Mouse (Mus musculus): ENCODE results near the gene Omt2b.
"Not testable (repeated sequence)": the region's sequence is repeated elsewhere in the genome, so short reads cannot be mapped to it uniquely, and the experiment has no call there.

Gene Omt2b

GRCm38 (mm10) chr9:78327289-78327688, at the start of gene Omt2b:
Gene Omt2b, plus strand, starts transcription at chr9:78327589.
- DNase-seq (ENCODE audit: low spot score) = not testable (repeated sequence)

- peak; percentile 68 for DNase-seq (ENCODE audit: low spot score)
These were observed 45.2 kb upstream of the Omt2b start for GRCm38 (mm10) chr9:78282002-78282711.

- not testable (repeated sequence) for DNase-seq (ENCODE audit: low spot score)
These were observed 38.3 kb upstream of the Omt2b start for GRCm38 (mm10) chr9:78289063-78289462.

DNA sequence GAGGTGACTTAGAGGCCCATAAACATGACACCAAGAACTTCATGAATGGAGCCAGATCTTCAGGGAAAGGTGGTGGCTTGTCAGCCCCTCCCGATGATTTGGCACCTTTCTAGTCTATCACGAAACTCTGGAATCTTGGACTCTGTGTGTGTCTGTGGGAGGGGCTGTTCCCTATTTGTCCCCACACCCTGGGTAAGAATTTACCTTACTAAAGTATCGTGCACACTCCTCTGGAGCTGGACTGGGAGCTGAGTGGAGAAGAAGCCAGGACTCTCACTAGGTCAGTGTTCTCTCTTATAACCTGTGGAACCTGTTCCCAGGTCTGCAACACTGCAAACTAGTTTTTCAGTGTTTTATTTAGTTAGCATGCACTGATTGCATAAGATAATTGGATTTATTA, 37.7 kb upstream of the Omt2b start, which contains the start of gene Gm10639:
Gene Gm10639, plus strand, starts transcription at position 201 of the 400 bp plus-strand sequence.
- not testable (repeated sequence) for DNase-seq (ENCODE audit: low spot score)

- DNase-seq (ENCODE audit: low spot score) = not testable (repeated sequence)
These were observed 34.9 kb upstream of the Omt2b start for GRCm38 (mm10) chr9:78292462-78292861.

DNA sequence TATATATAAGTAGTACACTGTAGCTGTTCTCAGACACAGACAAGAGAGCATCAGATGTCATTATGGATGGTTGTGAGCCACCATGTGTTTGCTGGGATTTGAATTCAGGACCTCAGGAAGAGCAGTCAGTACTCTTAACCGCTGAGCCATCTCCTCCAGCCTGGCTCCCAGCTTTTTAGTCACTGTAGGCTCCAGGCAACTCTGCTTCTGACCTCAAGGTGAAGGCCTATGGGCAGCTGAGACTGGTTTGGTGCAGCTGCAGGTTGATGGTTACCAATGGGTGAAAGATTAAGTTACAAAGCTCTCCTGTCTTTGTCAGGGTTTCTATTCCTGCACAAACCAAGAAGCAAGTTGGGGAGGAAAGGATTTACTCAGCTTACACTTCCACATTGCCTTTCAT, 33.7 kb upstream of the Omt2b start:
- not testable (repeated sequence) for DNase-seq (ENCODE audit: low spot score)

GRCm38 (mm10) chr9:78294781-78295180, 32.6 kb upstream of the Omt2b start:
- DNase-seq (ENCODE audit: low spot score) = not testable (repeated sequence)

DNA sequence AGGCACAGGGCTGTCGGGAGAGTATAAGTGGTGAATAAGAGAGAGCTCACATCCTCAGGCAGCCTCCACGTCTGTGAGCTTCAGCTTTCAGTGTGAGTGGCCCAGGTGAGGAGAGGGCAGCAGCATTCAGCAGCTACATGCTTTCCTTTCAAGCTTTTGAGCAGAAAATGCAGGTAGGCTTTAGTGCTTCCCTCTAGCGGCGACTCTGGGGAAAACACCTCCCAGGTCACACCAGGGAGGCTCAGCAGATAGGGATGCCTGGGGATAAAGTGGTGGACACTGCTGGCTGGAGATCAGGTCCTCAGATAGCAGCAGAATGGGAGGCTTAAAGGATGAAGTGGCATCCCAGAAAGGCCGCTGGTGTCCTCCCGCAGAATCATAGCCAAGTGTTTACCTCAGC, 31.3 kb upstream of the Omt2b start:
- peak; percentile 53 for DNase-seq (ENCODE audit: low spot score)

DNA sequence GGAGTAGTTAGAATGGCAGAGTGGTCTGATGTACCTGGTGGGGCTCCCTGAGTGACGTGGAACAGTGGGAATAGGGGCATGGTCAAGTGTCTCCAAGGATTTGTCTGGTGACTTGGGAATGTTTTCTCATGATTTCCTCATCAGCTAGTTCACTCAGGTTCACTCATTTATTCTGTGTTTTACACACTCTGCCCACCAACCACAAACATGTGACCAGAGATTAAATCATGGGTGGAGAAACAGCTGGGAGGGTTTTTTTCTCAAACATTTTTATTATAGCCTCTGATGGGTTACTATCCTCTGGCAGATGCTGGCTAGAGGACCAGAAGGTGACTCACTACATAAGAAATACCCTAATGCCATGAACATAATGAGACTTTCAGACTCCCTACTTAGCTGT, 29.2 kb upstream of the Omt2b start:
- DNase-seq (ENCODE audit: low spot score) = no peak

GRCm38 (mm10) chr9:78299143-78299542, 28.2 kb upstream of the Omt2b start:
- DNase-seq (ENCODE audit: low spot score) = not testable (repeated sequence)

- DNase-seq (ENCODE audit: low spot score) = not testable (repeated sequence)
These were observed 19.3 kb upstream of the Omt2b start for GRCm38 (mm10) chr9:78308122-78308521.

DNA sequence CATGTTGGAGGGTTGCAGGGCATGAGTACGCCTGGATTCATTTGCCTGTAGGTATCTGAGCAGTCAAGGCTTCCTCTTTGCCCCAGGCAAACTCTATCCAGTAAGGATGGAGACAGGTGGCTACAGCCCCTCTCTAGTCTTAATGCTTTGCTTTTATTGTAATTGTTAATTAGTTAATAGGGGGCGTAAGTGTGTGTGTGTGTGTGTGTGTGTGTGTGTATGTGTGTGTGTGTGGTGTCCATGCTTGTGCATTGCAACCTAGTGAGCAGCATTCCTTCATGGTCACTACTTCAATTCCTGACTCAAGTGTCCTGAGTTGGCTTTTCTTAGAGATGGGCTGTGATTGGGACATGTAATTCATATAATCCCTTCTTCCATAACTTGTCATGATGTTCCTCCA, 12.7 kb upstream of the Omt2b start, which contains the start of gene Omt2a:
Gene Omt2a, minus strand, starts transcription at position 101 of the 400 bp plus-strand sequence.
- DNase-seq (ENCODE audit: low spot score) = no peak

DNA sequence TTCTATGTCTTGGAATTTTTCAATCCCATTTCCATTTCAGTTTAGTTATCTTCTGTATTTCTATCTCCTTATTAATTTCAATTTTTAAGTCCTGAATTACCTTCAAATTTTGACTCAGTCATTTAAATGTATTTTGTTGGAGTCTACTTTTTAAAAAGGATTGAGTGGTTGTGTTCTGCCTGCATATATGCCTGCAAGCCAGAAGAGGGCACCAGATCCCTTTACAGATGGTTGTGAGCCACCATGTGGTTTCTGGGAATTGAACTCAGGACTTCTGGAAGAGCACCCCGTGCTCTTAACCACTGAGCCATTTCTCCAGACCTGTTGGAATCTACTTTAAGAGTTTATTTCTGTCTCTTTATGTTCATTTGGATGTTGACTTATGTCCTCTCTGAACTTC, 7.9 kb upstream of the Omt2b start:
- DNase-seq (ENCODE audit: low spot score) = no peak

- DNase-seq (ENCODE audit: low spot score) = not testable (repeated sequence)
These were observed 9.7 kb downstream of the Omt2b start for GRCm38 (mm10) chr9:78337050-78337449.

- DNase-seq (ENCODE audit: low spot score) = peak; percentile 30
These were observed 12.9 kb downstream of the Omt2b start for GRCm38 (mm10) chr9:78340324-78340723.

DNA sequence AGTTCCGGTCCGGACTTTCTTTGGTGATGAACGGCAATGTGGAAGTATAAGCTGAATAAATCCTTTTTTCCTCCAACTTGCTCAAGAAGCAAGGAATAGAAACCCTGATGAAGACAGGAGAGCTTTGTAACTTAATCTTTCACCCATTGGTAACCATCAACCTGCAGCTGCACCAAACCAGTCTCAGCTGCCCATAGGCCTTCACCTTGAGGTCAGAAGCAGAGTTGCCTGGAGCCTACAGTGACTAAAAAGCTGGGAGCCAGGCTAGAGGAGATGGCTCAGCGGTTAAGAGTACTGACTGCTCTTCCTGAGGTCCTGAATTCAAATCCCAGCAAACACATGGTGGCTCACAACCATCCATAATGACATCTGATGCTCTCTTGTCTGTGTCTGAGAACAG, 15.1 kb downstream of the Omt2b start:
- DNase-seq (ENCODE audit: low spot score) = not testable (repeated sequence)

- DNase-seq (ENCODE audit: low spot score) = not testable (repeated sequence)
These were observed 15.7 kb downstream of the Omt2b start for GRCm38 (mm10) chr9:78343055-78343454.

GRCm38 (mm10) chr9:78345235-78345634, 17.8 kb downstream of the Omt2b start:
- not testable (repeated sequence) for DNase-seq (ENCODE audit: low spot score)

GRCm38 (mm10) chr9:78347004-78347403, 19.6 kb downstream of the Omt2b start:
- no peak for DNase-seq (ENCODE audit: low spot score)

GRCm38 (mm10) chr9:78348206-78349004, 21.0 kb downstream of the Omt2b start:
- DNase-seq (ENCODE audit: low spot score) = peak; percentile 26

DNA sequence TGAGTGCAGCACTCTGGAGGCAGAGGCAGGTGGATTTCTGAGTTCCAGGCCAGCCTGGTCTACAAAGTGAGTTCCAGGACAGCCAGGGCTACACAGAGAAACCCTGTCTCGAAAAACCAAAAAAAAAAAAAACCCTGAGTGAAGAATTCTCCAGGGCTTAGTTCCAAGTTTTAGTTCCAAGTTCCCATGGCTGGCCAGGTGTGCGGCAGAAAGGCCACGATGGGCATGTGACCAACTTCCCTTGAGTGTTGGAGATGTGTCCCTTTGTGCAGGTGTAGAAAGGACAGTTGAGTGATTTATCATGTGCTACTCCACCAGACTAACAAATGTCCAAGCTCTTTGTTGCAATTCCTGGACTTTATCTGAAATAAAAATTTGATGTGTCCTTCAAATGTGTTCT, 21.8 kb downstream of the Omt2b start:
- DNase-seq (ENCODE audit: low spot score) = not testable (repeated sequence)

DNA sequence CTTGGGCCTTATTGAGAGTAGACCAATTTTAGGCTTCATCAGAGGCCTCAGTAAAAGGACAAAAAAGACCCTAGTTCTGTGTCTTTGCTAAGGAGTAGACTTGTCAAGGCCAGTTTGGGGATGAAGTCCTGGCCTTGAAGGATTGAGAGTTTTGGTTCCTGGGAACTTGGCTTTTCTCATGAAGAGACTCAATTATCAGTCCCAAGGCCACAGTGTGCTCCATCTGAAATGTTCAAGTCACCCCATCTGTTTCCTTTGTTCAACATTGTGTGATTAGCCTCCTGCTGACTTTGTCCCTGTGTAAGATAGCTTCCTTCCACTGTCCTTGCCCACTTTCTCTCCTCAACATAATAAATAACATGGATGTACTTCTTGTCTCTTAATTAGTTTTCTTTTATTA, 22.6 kb downstream of the Omt2b start:
- DNase-seq (ENCODE audit: low spot score) = not testable (repeated sequence)
